Mouse (Mus musculus) olfactory bulb, adult 2 months (tissue): ENCODE data around the gene Tmbim7. TPM values are rescaled to one million over a fixed set of nuclear protein-coding genes. Genes with fewer than 3 reads are reported as not detected.
"Not testable (repeated sequence)": the region's sequence is repeated elsewhere in the genome, so short reads cannot be mapped to it uniquely, and the experiment has no call there.

Experiments
- H3K27ac ChIP-seq: fragments of 200-500 bp; 2 replicates; pipeline ENCODE4 v1.5.1; 2012; ENCODE audit warnings: low read depth, low read length; ENCODE audit not compliant: insufficient read depth
- H3K4me1 ChIP-seq: fragments of 200-500 bp; 2 replicates; pipeline ENCODE4 v1.6.1; 2012; ENCODE audit warnings: low read length; ENCODE audit not compliant: control insufficient read depth, insufficient read depth
- H3K4me3 ChIP-seq: fragments of 200-500 bp; 2 replicates; pipeline ENCODE4 v1.5.1; 2012; ENCODE audit warnings: mild to moderate bottlenecking, low read depth, low read length, moderate library complexity; ENCODE audit not compliant: insufficient read depth
- CTCF ChIP-seq: fragments of 200-500 bp; IDR thresholded peaks from 2 replicates; pipeline ENCODE4 v1.5.1; 2012; ENCODE audit warnings: low read depth, mild to moderate bottlenecking, low read length, moderate library complexity; ENCODE audit not compliant: insufficient read depth
- POLR2A ChIP-seq: fragments of 200-500 bp; IDR thresholded peaks from 2 replicates; pipeline ENCODE4 v1.6.1; 2012; ENCODE audit warnings: mild to moderate bottlenecking, low read depth, low read length, moderate library complexity; ENCODE audit not compliant: insufficient read depth
- WGBS: fragments of 180-500 bp; shearing (Covaris S2); methylation state at CpG from one replicate; pipeline ENCODE4 v1.1.7; 2018; 5-methylcytosine and 5-hydroxymethylcytosine counted together
- polyA plus RNA-seq: library from polyadenylated mRNA; stranded (reverse); fragments of >200 nt; gene quantifications from 2 replicates; pipeline ENCODE4 v1.2.4, GENCODE M21; 2012; ENCODE audit warnings: low replicate concordance; ENCODE audit not compliant: missing spikeins, insufficient read depth, insufficient read length

Gene Tmbim7
- polyA plus RNA-seq, 1 experiment: not detected

DNA sequence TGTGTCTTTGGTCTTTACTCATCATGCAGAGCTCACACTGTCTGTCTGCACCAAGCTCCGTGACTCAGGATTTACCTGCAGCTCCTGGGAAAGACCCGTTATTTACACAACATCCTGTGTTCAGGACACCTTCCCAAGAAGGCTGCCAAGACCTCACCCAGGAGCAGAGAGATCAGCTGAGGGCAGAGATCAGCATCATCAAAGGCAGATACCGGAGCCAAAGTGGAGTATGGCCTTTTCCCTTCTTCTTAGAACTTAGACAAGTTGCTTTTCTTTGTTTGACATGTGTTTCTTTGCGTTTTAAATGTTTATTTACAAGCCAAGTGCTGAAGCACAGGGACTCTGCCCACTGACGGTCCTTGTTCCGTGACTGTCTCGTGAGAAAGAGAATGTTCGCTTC is 15.7 kb upstream of the Tmbim7 start:
- WGBS: 80% methylated on average over 8 of the region's 8 CpGs
- H3K27ac ChIP-seq: no peak overlapping the region
- no peak overlapping the region for H3K4me3 ChIP-seq
- no peaks in the 10 kb centered on the region for H3K4me1 ChIP-seq
- no peak for TF ChIP-seq POLR2A
- no peak for TF ChIP-seq CTCF

- TF ChIP-seq POLR2A: no peak
- no peak for TF ChIP-seq CTCF
- 93% methylated on average over 6 of the region's 6 CpGs for WGBS
- H3K27ac ChIP-seq: no peak overlapping the region
- H3K4me1 ChIP-seq: peaks cover 2% of the 10 kb centered on the region; the same call in 1 of the 2 replicates
- no peak overlapping the region for H3K4me3 ChIP-seq
These were observed 6.4 kb upstream of the Tmbim7 start for GRCm38 (mm10) chr5:3644621-3645020.

DNA sequence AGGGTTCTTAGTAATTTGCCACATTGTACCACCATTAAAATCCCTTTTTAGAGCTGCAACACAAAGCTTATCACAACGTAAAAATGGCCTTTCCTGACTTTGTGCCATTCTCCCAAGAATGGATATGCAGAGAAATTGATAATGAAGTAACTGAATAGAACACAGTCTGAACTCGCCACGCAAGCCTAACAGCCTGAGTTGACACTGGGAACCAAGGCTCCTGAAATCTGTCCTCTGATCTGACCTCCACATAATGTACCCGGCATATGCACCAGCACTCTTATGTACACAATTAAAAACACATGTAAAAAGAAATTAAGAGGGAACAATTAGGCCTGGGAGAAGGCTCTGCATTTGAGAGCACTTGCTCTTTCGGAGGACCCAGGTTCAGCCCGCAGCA is 5.7 kb upstream of the Tmbim7 start:
- TF ChIP-seq POLR2A (no peak), CTCF (no peak)
- WGBS: 73% methylated on average over 6 of the region's 6 CpGs
- H3K4me1 ChIP-seq: peaks cover 2% of the 10 kb centered on the region; the same call in 1 of the 2 replicates
- no peak overlapping the region for H3K4me3 ChIP-seq
- no peak overlapping the region for H3K27ac ChIP-seq

- Histone ChIP-seq H3K4me1 (peaks cover 2% of the 10 kb centered on the region; the same call in 1 of the 2 replicates), H3K27ac (no peak overlapping the region), H3K4me3 (no peak overlapping the region)
- WGBS: 17% methylated on average over 6 of the region's 6 CpGs
- no peak for TF ChIP-seq POLR2A
- TF ChIP-seq CTCF: no peak
These were observed 4.4 kb upstream of the Tmbim7 start for GRCm38 (mm10) chr5:3646539-3646938.

- under 1% methylated on average over 54 of the region's 60 CpGs for WGBS
- Histone ChIP-seq H3K4me3 (peak overlapping the region; percentile 100), H3K4me1 (peaks cover 2% of the 10 kb centered on the region; the same call in 1 of the 2 replicates), H3K27ac (peak overlapping the region; percentile 67; the same call in 1 of the 2 replicates)
- TF ChIP-seq CTCF: peak; percentile 36
- no peak for TF ChIP-seq POLR2A
These were observed 3.8 kb upstream of the Tmbim7 start for GRCm38 (mm10) chr5:3646991-3647707.

DNA sequence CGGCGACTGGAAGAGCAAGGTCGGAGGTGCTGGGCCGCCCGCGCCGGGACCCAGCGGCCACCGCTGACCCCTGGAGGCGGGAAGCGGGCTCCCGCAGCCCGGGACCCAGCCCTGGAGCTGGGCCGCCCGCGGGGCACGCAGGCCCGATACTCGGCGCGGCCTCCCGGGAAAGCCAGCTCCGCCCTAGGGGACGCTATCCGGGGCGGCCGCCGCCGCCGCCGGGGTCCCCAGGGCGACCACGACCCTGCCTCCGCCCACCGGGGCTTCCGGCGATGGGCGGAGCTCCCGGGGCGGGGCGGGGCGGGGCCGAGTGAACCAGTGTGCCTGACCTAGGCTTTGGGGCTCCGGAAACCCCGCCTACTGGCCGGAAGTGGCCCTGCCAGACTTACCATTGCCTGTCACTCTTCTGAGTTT is 3.3 kb upstream of the Tmbim7 start:
- Histone ChIP-seq H3K27ac (peak overlapping the region; percentile 67; the same call in 1 of the 2 replicates), H3K4me3 (peak overlapping the region; percentile 100), H3K4me1 (peaks cover 2% of the 10 kb centered on the region; the same call in 1 of the 2 replicates)
- TF ChIP-seq POLR2A (peak; percentile 68), CTCF (no peak)
- WGBS: 0% methylated on average over 44 of the region's 46 CpGs

- WGBS: 47% methylated on average over 4 of the region's 4 CpGs
- H3K27ac ChIP-seq: no peak overlapping the region
- peaks cover 2% of the 10 kb centered on the region; the same call in 1 of the 2 replicates for H3K4me1 ChIP-seq
- TF ChIP-seq CTCF: no peak
- TF ChIP-seq POLR2A: no peak
- no peak overlapping the region for H3K4me3 ChIP-seq
These were observed 2.7 kb upstream of the Tmbim7 start for GRCm38 (mm10) chr5:3648206-3648848.

DNA sequence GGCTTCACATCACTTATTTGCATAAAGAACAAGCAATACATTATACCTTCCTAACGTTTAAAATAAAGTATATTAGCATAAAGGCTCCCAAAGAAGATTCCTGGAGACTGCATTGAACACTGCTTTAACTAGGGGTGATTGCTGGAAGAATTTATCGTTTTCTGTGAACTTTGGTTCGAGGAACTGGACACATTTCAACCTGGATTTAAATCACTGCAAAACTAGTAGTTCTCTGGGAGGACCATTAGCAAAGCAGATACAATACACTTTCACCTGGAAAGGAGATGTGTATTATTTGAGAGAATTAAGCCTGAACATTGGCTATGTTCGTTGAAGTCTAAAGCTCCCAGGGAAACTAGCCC is 2.2 kb upstream of the Tmbim7 start:
- WGBS: 70% methylated on average over 4 of the region's 4 CpGs
- TF ChIP-seq CTCF: no peak
- TF ChIP-seq POLR2A: no peak
- peaks cover 2% of the 10 kb centered on the region; the same call in 1 of the 2 replicates for H3K4me1 ChIP-seq
- H3K27ac ChIP-seq: no peak overlapping the region
- no peak overlapping the region for H3K4me3 ChIP-seq

DNA sequence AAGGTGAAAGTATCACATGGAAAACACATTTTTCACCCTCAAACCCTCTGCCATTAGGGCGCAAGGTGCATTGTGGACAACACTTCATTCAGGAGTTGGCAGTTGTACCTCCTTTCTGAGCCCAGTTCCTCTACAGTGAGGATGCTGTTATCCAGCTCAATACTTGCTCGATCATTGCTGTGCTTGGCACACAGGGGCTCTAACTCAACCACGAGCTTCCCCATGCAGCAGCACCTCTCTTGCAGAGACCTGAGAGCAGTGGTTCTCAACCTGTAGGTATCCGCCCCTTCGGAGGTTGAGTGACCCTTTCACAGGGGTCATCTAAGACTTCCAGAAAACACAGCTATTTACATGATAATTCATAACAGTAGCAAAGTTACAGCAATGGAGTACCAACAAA is 640 bp downstream of the Tmbim7 start:
- peaks cover under 1% of the 10 kb centered on the region; the same call in 1 of the 2 replicates for H3K4me1 ChIP-seq
- WGBS: 83% methylated on average over 5 of the region's 5 CpGs
- TF ChIP-seq CTCF: no peak
- H3K4me3 ChIP-seq: no peak overlapping the region
- no peak overlapping the region for H3K27ac ChIP-seq

- H3K27ac ChIP-seq, H3K4me3 ChIP-seq, H3K4me1 ChIP-seq: not testable (repeated sequence)
- 93% methylated on average over 19 of the region's 25 CpGs for WGBS
These were observed 2.1 kb downstream of the Tmbim7 start for GRCm38 (mm10) chr5:3652903-3653575.
